Mouse (Mus musculus) liver, embryonic 13.5 days (tissue): ENCODE measurements around the gene Dock1. TPM values are rescaled to one million over a fixed set of nuclear protein-coding genes. Genes with fewer than 3 reads are reported as not detected.

Experiments
- ATAC-seq: fragments of 200-750 bp; cut with Nextera tagmentation; 2 replicates; pipeline ENCODE4 v1.8.0; 2017; ENCODE audit warnings: low read depth, mild to moderate bottlenecking, moderate number of reproducible peaks, moderate library complexity
- DNase-seq: peaks from one replicate; pipeline ENCODE4 v3.0.0; 2022
- H3K27ac ChIP-seq: fragments of 300-500 bp; sonication (generic); 2 replicates; pipeline ENCODE4 v1.5.1; 2015; ENCODE audit warnings: moderate library complexity, mild to moderate bottlenecking, inconsistent platforms
- H3K27me3 ChIP-seq: fragments of 300-500 bp; sonication (generic); 2 replicates; pipeline ENCODE4 v1.6.1; 2015; ENCODE audit warnings: mild to moderate bottlenecking, inconsistent platforms
- H3K36me3 ChIP-seq: fragments of 300-500 bp; sonication (generic); 2 replicates; pipeline ENCODE4 v1.6.1; 2015; ENCODE audit warnings: mild to moderate bottlenecking, inconsistent platforms
- H3K4me1 ChIP-seq: fragments of 300-500 bp; sonication (generic); replicated peaks from 2 replicates; pipeline ENCODE4 v1.6.1; 2015; ENCODE audit warnings: inconsistent platforms
- H3K4me2 ChIP-seq: fragments of 300-500 bp; sonication (generic); 2 replicates; pipeline ENCODE4 v1.6.1; 2015; ENCODE audit warnings: inconsistent platforms, mild to moderate bottlenecking, moderate library complexity
- H3K4me3 ChIP-seq: fragments of 300-500 bp; sonication (generic); replicated peaks from 2 replicates; pipeline ENCODE4 v1.5.1; 2015; ENCODE audit warnings: mild to moderate bottlenecking, inconsistent platforms
- H3K9ac ChIP-seq: fragments of 300-500 bp; sonication (generic); 2 replicates; pipeline ENCODE4 v1.6.1; 2015; ENCODE audit warnings: mild to moderate bottlenecking, inconsistent platforms
- H3K9me3 ChIP-seq: fragments of 300-500 bp; sonication (generic); replicated peaks from 2 replicates; pipeline ENCODE4 v1.6.1; 2016; ENCODE audit warnings: inconsistent platforms
- WGBS: fragments of 180-500 bp; shearing (Covaris S2); methylation state at CpG from one replicate; pipeline ENCODE4 v1.1.7; 2015; ENCODE audit not compliant: insufficient replicate concordance; 5-methylcytosine and 5-hydroxymethylcytosine counted together
- polyA plus RNA-seq: library from polyadenylated mRNA; unstranded; fragments of >200 nt; fragmentation: Nextera tagmentation; extraction: Ambion mirVana; gene quantifications from 2 replicates; pipeline ENCODE4 v1.2.1, GENCODE M21; 2015

Gene Dock1
- polyA plus RNA-seq, 1 experiment from 2014 or later, result 2.6 TPM

GRCm38 (mm10) chr7:134937471-134937926, 267.0 kb downstream of the Dock1 start:
- WGBS, result 3% methylated on average over 30 of the region's 37 CpGs

GRCm38 (mm10) chr7:134937927-134938609, 267.6 kb downstream of the Dock1 start, which contains the start of gene Fam196a:
Gene Fam196a, minus strand, starts transcription at chr7:134938430.
- H3K4me3 ChIP-seq, result peak within 1 kb of the TSS; percentile 45
- no peak within 1 kb of the TSS for H3K9ac ChIP-seq
- peak within 1 kb of the TSS; percentile 61 for H3K4me2 ChIP-seq
- H3K27ac ChIP-seq, result no peak within 1 kb of the TSS
- ATAC-seq (no peak), DNase-seq (no peak)
- 1% methylated on average over 45 of the region's 71 CpGs for WGBS
- H3K36me3 ChIP-seq, result no peaks in the 10 kb centered on the region
- no peaks in the 10 kb centered on the region for H3K4me1 ChIP-seq
- H3K9me3 ChIP-seq, result no peaks in the 10 kb centered on the region
- H3K27me3 ChIP-seq, result peaks cover 39% of the 10 kb centered on the region

More at GRCm38 (mm10) chr7:134937471-134937926, 267.0 kb downstream of the Dock1 start:
- Histone ChIP-seq H3K4me3 (peak overlapping the region; percentile 45), H3K4me2 (peak overlapping the region; percentile 61), H3K9me3 (no peaks in the 10 kb centered on the region), H3K9ac (no peak overlapping the region), H3K4me1 (no peaks in the 10 kb centered on the region), H3K36me3 (no peaks in the 10 kb centered on the region), H3K27ac (no peak overlapping the region), H3K27me3 (peaks cover 39% of the 10 kb centered on the region)
- ATAC-seq, result no peak
- DNase-seq, result no peak

DNA sequence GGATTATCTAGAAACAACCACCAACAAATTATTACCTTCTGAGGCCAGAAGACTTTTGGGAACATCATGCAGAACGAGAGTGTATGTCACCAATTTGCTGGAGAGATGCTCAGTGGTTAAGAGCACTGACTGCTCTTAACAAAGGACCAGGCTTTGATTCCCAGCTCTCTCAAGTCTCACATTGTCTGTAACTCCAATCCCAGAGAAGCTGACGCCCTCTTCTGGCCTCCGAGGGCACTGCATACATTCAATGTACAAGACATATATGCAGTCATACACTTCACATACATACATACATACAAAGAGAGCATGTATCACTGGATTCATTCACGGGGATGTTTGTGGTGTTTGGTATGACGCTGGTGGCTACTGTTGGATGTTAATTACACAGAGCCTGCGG, 271.4 kb downstream of the Dock1 start:
- ATAC-seq (no peak), DNase-seq (no peak)
- Histone ChIP-seq H3K4me3 (no peak overlapping the region), H3K4me1 (no peaks in the 10 kb centered on the region), H3K27me3 (peaks cover 23% of the 10 kb centered on the region), H3K9me3 (no peaks in the 10 kb centered on the region), H3K36me3 (no peaks in the 10 kb centered on the region), H3K27ac (no peak overlapping the region), H3K4me2 (no peak overlapping the region), H3K9ac (no peak overlapping the region)
- 65% methylated on average over 6 of the region's 6 CpGs for WGBS

- H3K9me3 ChIP-seq, result no peaks in the 10 kb centered on the region
- H3K27me3 ChIP-seq, result peaks cover 11% of the 10 kb centered on the region
- DNase-seq (no peak), ATAC-seq (no peak)
- no peak overlapping the region for H3K4me2 ChIP-seq
- 73% methylated on average over 6 of the region's 6 CpGs for WGBS
- H3K9ac ChIP-seq, result no peak overlapping the region
- H3K4me1 ChIP-seq, result no peaks in the 10 kb centered on the region
- no peak overlapping the region for H3K27ac ChIP-seq
- H3K4me3 ChIP-seq, result no peak overlapping the region
- no peaks in the 10 kb centered on the region for H3K36me3 ChIP-seq
Measured at GRCm38 (mm10) chr7:134943063-134943462, 272.6 kb downstream of the Dock1 start.

- H3K4me2 ChIP-seq, result no peak overlapping the region
- WGBS, result 68% methylated on average over 7 of the region's 7 CpGs
- ATAC-seq, result no peak
Measured at GRCm38 (mm10) chr7:134943701-134944100, 273.2 kb downstream of the Dock1 start.

GRCm38 (mm10) chr7:134945925-134946716, 275.7 kb downstream of the Dock1 start:
- WGBS, result 68% methylated on average over 7 of the region's 7 CpGs
- H3K4me1 ChIP-seq, result no peaks in the 10 kb centered on the region
- H3K4me2 ChIP-seq, result no peak overlapping the region
- DNase-seq (no peak), ATAC-seq (no peak)
- no peaks in the 10 kb centered on the region for H3K9me3 ChIP-seq
- H3K27me3 ChIP-seq, result no peaks in the 10 kb centered on the region
- H3K27ac ChIP-seq, result no peak overlapping the region
- H3K4me3 ChIP-seq, result no peak overlapping the region
- H3K36me3 ChIP-seq, result no peaks in the 10 kb centered on the region
- no peak overlapping the region for H3K9ac ChIP-seq

More at GRCm38 (mm10) chr7:134943701-134944100, 273.2 kb downstream of the Dock1 start:
- no peak overlapping the region for H3K4me3 ChIP-seq
- H3K27ac ChIP-seq, result no peak overlapping the region
- H3K36me3 ChIP-seq, result no peaks in the 10 kb centered on the region
- H3K4me1 ChIP-seq, result no peaks in the 10 kb centered on the region
- peaks cover 5% of the 10 kb centered on the region for H3K27me3 ChIP-seq
- H3K9me3 ChIP-seq, result no peaks in the 10 kb centered on the region
- DNase-seq, result no peak
- no peak overlapping the region for H3K9ac ChIP-seq

GRCm38 (mm10) chr7:134959086-134959485, 288.6 kb downstream of the Dock1 start:
- H3K36me3 ChIP-seq, result no peaks in the 10 kb centered on the region
- H3K4me2 ChIP-seq, result no peak overlapping the region
- H3K9me3 ChIP-seq, result no peaks in the 10 kb centered on the region
- no peak for ATAC-seq
- WGBS, result 64% methylated on average over 6 of the region's 6 CpGs
- H3K4me1 ChIP-seq, result no peaks in the 10 kb centered on the region
- no peaks in the 10 kb centered on the region for H3K27me3 ChIP-seq
- no peak overlapping the region for H3K4me3 ChIP-seq
- H3K27ac ChIP-seq, result no peak overlapping the region
- DNase-seq, result no peak
- no peak overlapping the region for H3K9ac ChIP-seq

- Histone ChIP-seq H3K27me3 (no peaks in the 10 kb centered on the region), H3K4me3 (no peak overlapping the region), H3K9ac (no peak overlapping the region), H3K9me3 (no peaks in the 10 kb centered on the region), H3K36me3 (no peaks in the 10 kb centered on the region), H3K27ac (no peak overlapping the region), H3K4me1 (no peaks in the 10 kb centered on the region), H3K4me2 (no peak overlapping the region)
- DNase-seq, result no peak
- WGBS, result 41% methylated on average over 4 of the region's 4 CpGs
- ATAC-seq, result no peak
Measured at GRCm38 (mm10) chr7:134960871-134961270, 290.4 kb downstream of the Dock1 start.

- DNase-seq (no peak), ATAC-seq (no peak)
- H3K9ac ChIP-seq, result no peak overlapping the region
- H3K4me3 ChIP-seq, result no peak overlapping the region
- no peak overlapping the region for H3K4me2 ChIP-seq
- H3K9me3 ChIP-seq, result no peaks in the 10 kb centered on the region
- no peaks in the 10 kb centered on the region for H3K4me1 ChIP-seq
- no peak overlapping the region for H3K27ac ChIP-seq
- H3K36me3 ChIP-seq, result no peaks in the 10 kb centered on the region
- H3K27me3 ChIP-seq, result no peaks in the 10 kb centered on the region
- WGBS, result 75% methylated on average over 2 of the region's 2 CpGs
Measured at GRCm38 (mm10) chr7:134961608-134962007, 291.2 kb downstream of the Dock1 start.

DNA sequence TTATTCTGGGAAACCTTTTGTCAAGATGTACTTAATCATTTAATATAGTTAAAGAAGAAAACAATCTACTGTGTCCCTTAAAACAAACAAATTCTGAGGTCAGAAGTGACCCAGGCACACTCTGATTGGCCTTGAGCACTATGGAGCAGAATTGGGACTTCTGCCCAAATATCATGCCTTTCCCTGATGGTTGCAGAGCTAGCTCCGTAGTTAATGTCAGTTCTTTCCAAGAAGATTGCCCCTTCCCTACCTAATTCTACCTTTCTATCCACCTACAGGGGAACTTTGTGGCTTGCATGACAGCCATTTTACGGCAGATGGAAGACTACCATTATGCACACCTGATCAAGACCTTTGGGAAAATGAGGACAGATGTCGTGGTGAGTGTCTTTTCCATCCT, 319.8 kb downstream of the Dock1 start:
- Histone ChIP-seq H3K9ac (no peak overlapping the region), H3K4me2 (no peak overlapping the region), H3K27ac (no peak overlapping the region), H3K36me3 (no peaks in the 10 kb centered on the region), H3K27me3 (no peaks in the 10 kb centered on the region), H3K4me3 (no peak overlapping the region), H3K9me3 (no peaks in the 10 kb centered on the region), H3K4me1 (no peaks in the 10 kb centered on the region)
- DNase-seq (no peak), ATAC-seq (no peak)
- WGBS, result 61% methylated on average over 3 of the region's 3 CpGs

DNA sequence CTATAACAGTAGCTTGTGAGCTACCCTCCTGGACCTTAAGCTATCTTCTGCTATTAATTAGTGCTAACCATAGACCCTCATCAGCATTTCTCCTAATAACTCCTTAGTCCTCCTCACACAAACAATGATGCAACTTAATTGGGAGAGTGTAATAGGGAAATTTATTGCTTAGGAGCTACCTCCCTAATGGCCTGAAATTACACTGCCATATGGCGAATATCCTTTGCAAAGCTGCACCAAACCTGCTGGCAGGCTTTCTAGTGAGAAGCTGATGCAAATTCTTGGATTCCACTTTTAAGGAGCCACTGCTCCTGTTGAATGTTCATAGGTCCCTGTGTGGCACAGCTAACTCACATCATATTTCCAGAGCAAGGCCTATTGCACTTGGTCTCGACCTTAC, 320.5 kb downstream of the Dock1 start:
- no peak overlapping the region for H3K4me3 ChIP-seq
- no peaks in the 10 kb centered on the region for H3K9me3 ChIP-seq
- H3K36me3 ChIP-seq, result no peaks in the 10 kb centered on the region
- H3K27ac ChIP-seq, result no peak overlapping the region
- H3K4me2 ChIP-seq, result no peak overlapping the region
- H3K27me3 ChIP-seq, result no peaks in the 10 kb centered on the region
- DNase-seq, result no peak
- H3K4me1 ChIP-seq, result no peaks in the 10 kb centered on the region
- H3K9ac ChIP-seq, result no peak overlapping the region
- no peak for ATAC-seq
- WGBS, result 62% methylated on average over 2 of the region's 2 CpGs
